Mouse (Mus musculus): ENCODE data around the gene Socs1. TPM values are rescaled to one million over a fixed set of nuclear protein-coding genes. Genes with fewer than 3 reads are reported as not detected.
A peak's percentile ranks its signal among the peaks of the same experiment; 100 is the strongest.

Gene Socs1
- polyA plus RNA-seq, 1 experiment from 2014 or later, result 3.4 TPM

DNA sequence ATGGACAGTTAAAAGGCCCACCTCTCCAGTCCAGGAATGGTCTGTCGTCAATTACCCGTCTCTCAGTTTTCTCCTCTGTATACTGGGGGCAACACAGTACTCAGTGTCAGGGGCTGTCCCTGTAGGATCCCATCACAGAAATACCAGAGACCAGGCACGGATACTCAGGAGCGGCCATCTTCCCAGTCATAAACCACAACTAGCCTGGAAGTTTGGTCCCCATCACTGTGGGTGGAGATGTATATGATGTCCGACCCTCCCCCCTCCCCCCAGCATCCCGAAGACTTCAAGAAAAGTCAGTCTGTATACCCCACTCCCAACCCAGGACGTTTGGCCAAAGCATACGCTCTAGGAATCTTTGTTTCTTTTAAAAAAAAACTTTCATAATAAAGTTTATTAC lies 1.9 kb downstream of the Socs1 start:
- Histone ChIP-seq H3K4me1 (replicated peaks) (peaks cover 50% of the 10 kb centered on the region), H3K4me3 (no peak overlapping the region), H3K27me3 (ENCODE audit: insufficient read depth, poor library complexity, severe bottlenecking) (peaks cover 34% of the 10 kb centered on the region), H3K36me3 (no peaks in the 10 kb centered on the region), H3K9me3 (no peaks in the 10 kb centered on the region), H3K27ac (no peak overlapping the region)
- 72% methylated on average over 8 of the region's 8 CpGs for whole genome bisulfite sequencing
- no peak for DNase-seq (ENCODE audit: low spot score)

DNA sequence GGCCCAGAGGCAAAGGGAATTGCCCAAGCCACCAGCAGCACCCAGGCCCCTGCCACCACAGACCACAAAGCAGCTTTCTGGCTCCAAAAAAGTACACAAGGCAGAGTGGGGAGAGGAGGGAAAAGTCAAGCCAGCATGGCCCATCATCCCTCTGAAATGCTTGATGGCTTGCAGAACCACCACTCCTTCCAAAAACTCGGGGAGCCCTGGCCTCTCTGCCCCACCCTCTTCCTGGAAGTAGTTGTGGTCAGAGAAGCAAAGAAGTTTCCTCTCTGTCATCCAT lies 2.2 kb downstream of the Socs1 start:
- Histone ChIP-seq H3K27me3 (ENCODE audit: insufficient read depth, poor library complexity, severe bottlenecking) (peaks cover 34% of the 10 kb centered on the region), H3K27ac (no peak overlapping the region), H3K4me3 (no peak overlapping the region), H3K9me3 (no peaks in the 10 kb centered on the region), H3K4me1 (replicated peaks) (peaks cover 48% of the 10 kb centered on the region), H3K36me3 (no peaks in the 10 kb centered on the region)
- WGBS, result 51% methylated on average over 1 of the region's 1 CpGs
- DNase-seq (ENCODE audit: low spot score), result no peak

DNA sequence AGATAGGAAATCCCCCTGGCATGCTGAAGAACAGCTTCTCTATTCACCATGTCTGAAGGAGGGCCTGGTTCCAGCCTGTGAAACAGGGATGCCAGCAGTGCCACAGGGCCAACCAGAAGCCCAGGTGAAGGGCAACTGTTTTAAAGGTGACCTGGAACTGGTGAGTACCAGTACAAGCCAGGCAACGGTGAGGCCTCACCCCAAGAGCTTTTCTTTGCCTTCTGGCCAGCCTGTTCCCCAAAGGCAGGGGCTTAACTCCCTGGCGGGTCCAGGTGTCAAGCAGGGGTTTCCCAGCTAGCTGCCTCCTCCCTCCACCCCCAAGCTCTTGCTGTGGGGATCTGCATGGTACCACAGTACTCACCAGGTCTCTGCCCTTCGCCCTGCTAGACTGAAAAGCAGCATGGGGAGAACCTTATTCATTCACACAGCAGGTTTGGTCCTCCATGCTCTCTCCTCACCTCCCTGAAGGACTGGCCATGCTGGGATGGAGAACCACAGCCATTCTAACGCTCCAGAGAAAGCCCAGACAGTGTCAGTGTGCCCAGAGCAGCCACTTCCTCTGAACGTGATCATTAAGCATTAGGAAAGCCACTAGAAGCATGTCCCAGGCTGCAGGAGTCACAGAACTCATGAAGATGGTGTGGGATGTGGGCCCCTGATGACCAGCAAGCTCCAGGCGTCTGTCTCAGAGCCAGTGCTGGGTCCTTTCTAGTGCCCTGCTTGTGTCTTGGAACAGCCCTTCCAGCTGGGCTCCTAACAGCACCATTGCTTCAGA lies 2.8 kb downstream of the Socs1 start:
- DNase-seq (ENCODE audit: low spot score), result no peak
- H3K27me3 ChIP-seq (ENCODE audit: insufficient read depth, poor library complexity, severe bottlenecking), result peaks cover 34% of the 10 kb centered on the region
- H3K9me3 ChIP-seq, result no peaks in the 10 kb centered on the region
- WGBS, result 39% methylated on average over 6 of the region's 6 CpGs
- H3K4me1 ChIP-seq (replicated peaks), result peaks cover 52% of the 10 kb centered on the region
- H3K27ac ChIP-seq, result peak overlapping the region; percentile 45
- no peaks in the 10 kb centered on the region for H3K36me3 ChIP-seq
- H3K4me3 ChIP-seq, result no peak overlapping the region

DNA sequence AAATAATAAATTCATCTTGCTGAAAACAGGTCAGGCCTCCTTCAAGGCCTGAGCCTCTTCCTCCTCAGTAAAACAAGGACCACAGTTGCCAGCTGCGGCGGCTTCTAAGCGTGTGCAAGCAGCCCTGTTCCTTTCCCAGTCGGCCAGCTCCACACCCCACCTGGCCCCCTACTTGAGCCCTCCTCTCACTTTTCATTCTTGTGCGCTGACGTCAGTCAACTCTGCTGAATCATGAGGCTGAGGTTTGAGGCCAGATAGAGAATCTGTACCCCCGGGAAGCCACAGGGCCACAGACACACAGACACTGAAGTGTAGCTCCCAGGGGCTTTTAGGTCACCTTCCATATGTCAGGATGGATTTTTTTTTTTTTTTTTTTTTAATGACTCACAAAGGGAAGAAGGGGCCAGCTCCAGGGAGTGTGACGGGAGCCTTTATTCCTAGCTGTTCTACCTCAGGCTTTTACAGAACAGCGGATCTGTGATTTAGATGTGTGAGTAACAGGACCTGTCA lies 3.4 kb downstream of the Socs1 start:
- 37% methylated on average over 9 of the region's 9 CpGs for WGBS
- DNase-seq (ENCODE audit: low spot score), result no peak
- no peaks in the 10 kb centered on the region for H3K36me3 ChIP-seq
- no peak overlapping the region for H3K4me3 ChIP-seq
- peaks cover 53% of the 10 kb centered on the region for H3K4me1 ChIP-seq (replicated peaks)
- H3K27ac ChIP-seq, result no peak overlapping the region; the same call in 1 of the 2 replicates
- H3K27me3 ChIP-seq (ENCODE audit: insufficient read depth, poor library complexity, severe bottlenecking), result peaks cover 34% of the 10 kb centered on the region
- H3K9me3 ChIP-seq, result no peaks in the 10 kb centered on the region

DNA sequence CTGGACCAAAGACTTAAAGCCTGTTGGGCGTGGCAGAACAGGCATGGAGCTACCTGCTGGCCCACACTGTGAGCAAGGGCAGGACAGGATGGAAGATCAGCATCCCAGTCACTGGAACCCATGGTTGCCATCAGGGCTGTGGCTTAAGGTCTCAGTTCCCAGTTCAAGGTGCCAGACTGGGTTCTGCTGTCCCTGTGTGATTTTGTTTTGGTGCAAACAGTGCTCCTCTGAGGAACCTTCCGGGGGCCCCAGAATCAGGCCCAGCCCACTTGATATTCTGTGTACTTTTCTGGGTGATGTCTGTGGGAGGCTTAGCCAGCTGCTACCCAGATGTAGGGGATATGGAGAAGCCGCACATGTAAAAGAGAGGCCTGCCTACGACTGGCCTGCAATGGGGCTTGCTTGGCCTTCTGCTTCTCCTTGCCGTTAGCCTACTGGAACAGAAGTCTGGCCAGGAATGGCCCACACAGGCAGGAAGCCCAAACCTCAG lies 4.7 kb downstream of the Socs1 start:
- no peak overlapping the region for H3K27ac ChIP-seq
- 82% methylated on average over 5 of the region's 5 CpGs for WGBS
- no peaks in the 10 kb centered on the region for H3K9me3 ChIP-seq
- H3K36me3 ChIP-seq, result no peaks in the 10 kb centered on the region
- H3K27me3 ChIP-seq (ENCODE audit: insufficient read depth, poor library complexity, severe bottlenecking), result peaks cover 34% of the 10 kb centered on the region
- H3K4me1 ChIP-seq (replicated peaks), result peaks cover 46% of the 10 kb centered on the region
- no peak for DNase-seq (ENCODE audit: low spot score)
- H3K4me3 ChIP-seq, result no peak overlapping the region

DNA sequence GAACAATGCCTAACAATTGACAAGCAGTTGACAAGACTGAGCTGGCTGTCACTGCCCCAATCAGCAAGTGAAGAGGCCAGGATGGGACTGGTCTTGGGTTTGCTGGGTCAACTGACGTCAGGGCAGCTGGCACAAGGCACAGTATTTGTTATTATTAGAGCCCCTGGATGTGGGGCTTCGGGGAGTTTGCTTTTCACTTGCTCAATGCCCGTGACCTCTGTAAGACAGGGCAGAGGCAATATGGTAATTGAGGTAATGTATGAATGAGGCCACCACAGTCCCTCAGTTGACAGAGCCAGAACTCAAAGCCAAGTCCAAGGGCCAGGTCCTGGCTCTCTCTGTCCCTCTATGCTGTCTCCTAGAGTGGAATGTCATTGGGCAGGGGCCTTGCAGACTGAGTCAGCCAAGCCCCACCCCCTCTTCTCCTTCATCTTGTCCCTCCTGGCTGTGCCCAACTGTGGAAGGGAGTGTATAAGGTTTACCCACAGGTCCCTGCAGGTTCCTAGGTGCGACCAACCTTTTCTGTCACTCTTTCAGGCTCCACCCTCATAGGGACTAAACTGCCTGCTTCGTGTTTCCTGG lies 7.7 kb downstream of the Socs1 start:
- WGBS, result 63% methylated on average over 5 of the region's 5 CpGs
- peaks cover 12% of the 10 kb centered on the region for H3K27me3 ChIP-seq (ENCODE audit: insufficient read depth, poor library complexity, severe bottlenecking)
- no peaks in the 10 kb centered on the region for H3K36me3 ChIP-seq
- H3K27ac ChIP-seq, result no peak overlapping the region
- no peak for DNase-seq (ENCODE audit: low spot score)
- no peaks in the 10 kb centered on the region for H3K9me3 ChIP-seq
- peaks cover 28% of the 10 kb centered on the region for H3K4me1 ChIP-seq (replicated peaks)
- no peak overlapping the region for H3K4me3 ChIP-seq

DNA sequence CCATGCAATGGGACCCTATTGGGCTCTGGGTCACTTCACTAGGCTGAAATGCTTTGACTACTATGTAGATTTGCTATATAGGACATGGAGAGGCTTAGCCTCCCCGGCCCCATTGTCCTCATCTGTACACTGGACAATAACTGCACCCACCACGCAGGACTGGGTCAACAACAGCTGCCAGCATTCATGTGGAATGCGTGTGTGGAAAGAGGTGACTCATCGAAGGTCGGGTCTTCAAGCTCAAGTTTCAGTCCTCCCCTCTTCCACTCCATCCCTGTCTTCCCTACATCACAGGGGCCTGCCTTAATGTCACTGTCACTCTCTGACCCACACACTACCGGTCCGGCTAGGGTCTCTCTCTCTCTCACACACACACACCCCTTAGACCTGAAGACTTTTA lies 9.0 kb downstream of the Socs1 start:
- DNase-seq (ENCODE audit: low spot score), result no peak

DNA sequence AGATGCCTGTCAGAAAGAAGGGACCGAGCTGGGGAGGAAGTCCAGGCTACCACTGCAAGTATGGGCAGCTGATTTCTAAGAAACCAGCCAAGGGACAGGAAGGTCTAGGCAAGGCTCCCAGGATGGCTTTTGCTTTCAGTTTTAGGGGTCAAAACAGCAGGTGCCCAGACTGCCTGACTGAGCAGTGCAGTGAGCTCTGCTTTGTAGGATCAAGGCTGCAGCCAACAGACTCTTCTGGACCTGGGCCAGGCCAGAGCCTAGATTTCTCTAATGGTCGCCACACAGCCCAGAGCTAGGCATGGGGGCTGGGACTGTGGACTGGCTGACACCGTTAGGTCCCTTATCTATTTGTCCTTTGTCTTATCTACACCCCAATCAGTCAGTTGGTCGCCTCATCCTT lies 10.6 kb downstream of the Socs1 start:
- Histone ChIP-seq H3K36me3 (no peaks in the 10 kb centered on the region), H3K27me3 (ENCODE audit: insufficient read depth, poor library complexity, severe bottlenecking) (peaks cover 3% of the 10 kb centered on the region; the same call in 1 of the 2 replicates), H3K27ac (no peak overlapping the region), H3K9me3 (no peaks in the 10 kb centered on the region), H3K4me1 (replicated peaks) (peaks cover 22% of the 10 kb centered on the region), H3K4me3 (no peak overlapping the region)
- 75% methylated on average over 4 of the region's 4 CpGs for WGBS
- no peak for DNase-seq (ENCODE audit: low spot score)

More for the DNA sequence above, 9.0 kb downstream of the Socs1 start:
- Histone ChIP-seq H3K36me3 (no peaks in the 10 kb centered on the region), H3K4me1 (replicated peaks) (peaks cover 22% of the 10 kb centered on the region), H3K27ac (no peak overlapping the region), H3K9me3 (no peaks in the 10 kb centered on the region), H3K27me3 (ENCODE audit: insufficient read depth, poor library complexity, severe bottlenecking) (peaks cover 11% of the 10 kb centered on the region; the same call in 1 of the 2 replicates), H3K4me3 (no peak overlapping the region)
- 75% methylated on average over 7 of the region's 7 CpGs for WGBS

DNA sequence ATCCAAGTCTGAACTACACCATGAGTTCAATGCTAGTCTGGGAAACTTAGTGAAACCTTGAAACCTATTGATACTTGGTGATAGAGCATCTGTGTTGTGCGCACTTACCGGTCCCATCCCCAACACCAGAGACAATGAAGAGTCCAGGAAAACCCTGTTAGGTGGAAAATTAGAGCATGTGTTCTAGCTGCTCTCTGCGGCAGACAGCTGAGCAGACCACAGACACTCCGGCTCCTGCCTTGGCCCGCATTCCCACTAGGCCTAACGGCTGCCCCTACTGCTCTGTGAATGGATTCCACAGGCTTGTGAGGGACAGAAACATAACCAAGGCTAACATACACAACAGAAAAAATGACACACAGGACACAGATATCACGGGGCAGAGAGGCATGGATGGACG lies 11.8 kb downstream of the Socs1 start:
- peaks cover 8% of the 10 kb centered on the region for H3K27me3 ChIP-seq (ENCODE audit: insufficient read depth, poor library complexity, severe bottlenecking)
- H3K36me3 ChIP-seq, result no peaks in the 10 kb centered on the region
- 86% methylated on average over 8 of the region's 8 CpGs for WGBS
- no peak overlapping the region for H3K27ac ChIP-seq
- no peak for DNase-seq (ENCODE audit: low spot score)
- peaks cover 22% of the 10 kb centered on the region for H3K4me1 ChIP-seq (replicated peaks)
- H3K9me3 ChIP-seq, result no peaks in the 10 kb centered on the region
- H3K4me3 ChIP-seq, result no peak overlapping the region

DNA sequence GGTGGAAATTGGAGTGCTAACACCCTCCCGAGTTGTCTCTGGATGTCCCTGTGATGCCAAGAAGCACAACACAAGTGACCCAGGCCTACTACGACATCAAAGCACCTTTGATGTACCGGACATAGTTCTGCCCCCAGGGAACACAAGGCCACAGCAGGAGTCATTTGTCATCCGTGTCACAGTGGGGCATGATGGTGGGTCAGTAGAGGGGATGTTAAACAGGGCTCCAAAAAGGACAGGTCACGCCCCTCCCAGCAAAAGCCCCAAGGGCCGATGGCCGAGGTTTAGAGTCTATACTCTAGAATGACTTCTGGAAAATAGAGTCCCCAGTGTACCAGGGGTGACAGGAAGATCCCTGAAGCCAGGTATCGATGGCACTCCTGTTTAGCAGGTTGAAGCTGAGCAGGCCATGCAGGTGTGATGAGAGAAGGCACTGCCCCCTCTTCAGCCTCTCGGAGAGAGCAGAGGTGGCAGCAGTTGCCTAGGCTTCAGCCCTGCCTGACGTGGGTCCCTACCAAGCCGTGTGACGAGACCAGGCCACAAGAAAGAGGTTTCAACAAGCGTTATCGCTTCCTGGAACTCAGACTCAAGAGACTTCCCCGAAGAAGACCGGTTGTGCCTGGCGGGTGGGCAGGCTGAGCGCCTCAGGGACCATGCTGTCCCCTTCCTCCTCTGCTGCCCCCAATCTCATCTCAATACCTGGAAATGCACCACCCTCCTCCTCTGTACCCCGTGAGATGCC lies 13.4 kb downstream of the Socs1 start:
- no peak overlapping the region for H3K4me3 ChIP-seq
- DNase-seq (ENCODE audit: low spot score), result no peak
- peaks cover 12% of the 10 kb centered on the region; the same call in 1 of the 2 replicates for H3K4me1 ChIP-seq (replicated peaks)
- peaks cover 9% of the 10 kb centered on the region for H3K27me3 ChIP-seq (ENCODE audit: insufficient read depth, poor library complexity, severe bottlenecking)
- H3K36me3 ChIP-seq, result no peaks in the 10 kb centered on the region
- no peaks in the 10 kb centered on the region for H3K9me3 ChIP-seq
- no peak overlapping the region for H3K27ac ChIP-seq
- 55% methylated on average over 19 of the region's 19 CpGs for WGBS

DNA sequence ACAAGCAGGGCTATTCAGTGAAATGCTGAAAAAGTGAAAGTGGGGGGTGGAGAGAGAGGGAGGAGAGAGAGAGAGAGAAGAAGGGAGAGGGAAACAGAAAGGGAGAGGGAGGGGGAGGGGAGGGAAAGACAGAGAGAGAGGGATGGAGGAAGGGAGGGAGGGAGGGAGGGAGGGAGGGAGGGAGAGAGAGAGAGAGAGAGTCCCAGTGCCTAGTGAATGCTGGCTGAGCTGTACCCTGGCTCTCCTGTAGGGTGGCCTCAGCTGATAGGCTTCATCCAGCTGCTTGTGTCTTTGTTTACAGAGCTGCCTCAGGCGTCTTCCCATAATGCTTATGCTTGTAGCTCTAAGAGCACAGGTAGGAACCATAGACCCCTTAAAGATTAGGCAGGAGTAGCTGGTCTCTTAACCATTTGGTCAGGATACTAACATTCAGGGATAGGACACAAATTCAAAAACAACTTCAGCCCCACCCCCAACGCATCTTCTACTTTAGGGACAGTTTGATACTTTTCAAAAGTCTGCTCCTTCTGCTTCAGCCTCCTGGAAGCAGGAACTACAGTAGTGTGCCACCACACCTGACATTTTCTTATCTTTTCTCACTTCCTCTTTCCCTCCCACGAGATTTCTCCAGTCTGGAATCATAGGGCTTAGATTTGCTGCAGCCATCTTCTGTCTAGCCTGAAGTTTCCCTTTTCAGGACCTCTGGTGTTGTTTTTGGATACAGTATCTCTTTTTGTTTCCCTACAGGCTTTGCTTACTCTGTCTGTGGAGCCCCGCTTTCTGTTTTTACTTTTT lies 14.6 kb downstream of the Socs1 start:
- WGBS, result 51% methylated on average over 4 of the region's 4 CpGs
- DNase-seq (ENCODE audit: low spot score), result no peak
- no peak overlapping the region for H3K4me3 ChIP-seq
- peaks cover 7% of the 10 kb centered on the region; the same call in 1 of the 2 replicates for H3K4me1 ChIP-seq (replicated peaks)
- H3K9me3 ChIP-seq, result no peaks in the 10 kb centered on the region
- peaks cover 9% of the 10 kb centered on the region for H3K27me3 ChIP-seq (ENCODE audit: insufficient read depth, poor library complexity, severe bottlenecking)
- H3K27ac ChIP-seq, result no peak overlapping the region
- H3K36me3 ChIP-seq, result no peaks in the 10 kb centered on the region

DNA sequence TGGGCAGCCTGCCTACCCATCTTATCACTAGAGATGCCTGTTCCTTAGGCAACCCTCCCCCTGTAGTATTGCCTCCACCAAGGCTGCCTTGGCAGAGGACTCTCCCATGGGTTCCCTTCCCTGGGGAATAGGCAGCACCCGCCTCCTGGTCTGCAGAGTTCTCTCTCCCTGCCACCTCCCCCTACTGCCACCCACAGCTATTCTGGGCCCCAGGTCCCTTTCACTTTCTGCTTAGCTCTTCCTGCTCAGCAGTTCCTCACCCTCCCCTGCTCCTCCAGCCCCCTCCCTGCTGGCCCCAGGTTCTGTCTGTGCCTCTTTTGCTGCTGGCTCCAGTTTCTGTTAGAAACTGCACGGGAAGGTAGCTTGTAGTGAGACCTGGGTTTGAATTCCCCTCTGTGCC lies 15.7 kb downstream of the Socs1 start:
- WGBS, result 41% methylated on average over 2 of the region's 2 CpGs
- H3K4me3 ChIP-seq, result no peak overlapping the region
- H3K27ac ChIP-seq, result no peak overlapping the region
- H3K36me3 ChIP-seq, result no peaks in the 10 kb centered on the region
- no peak for DNase-seq (ENCODE audit: low spot score)
- no peaks in the 10 kb centered on the region for H3K9me3 ChIP-seq
- peaks cover 9% of the 10 kb centered on the region for H3K27me3 ChIP-seq (ENCODE audit: insufficient read depth, poor library complexity, severe bottlenecking)
- peaks cover 7% of the 10 kb centered on the region; the same call in 1 of the 2 replicates for H3K4me1 ChIP-seq (replicated peaks)

All from hindbrain, embryonic 10.5 days (tissue).